Mouse (Mus musculus) heart, embryonic 15.5 days (tissue): ENCODE data around the gene Gm14406. TPM values are rescaled to one million over a fixed set of nuclear protein-coding genes. Genes with fewer than 3 reads are reported as not detected.

Experiments used
- polyA plus RNA-seq: library from polyadenylated mRNA; unstranded; fragments of >200 nt; fragmentation: Nextera tagmentation; extraction: Ambion mirVana; gene quantifications from 2 replicates; pipeline ENCODE4 v1.2.1, GENCODE M21; 2015

Gm14406 gene
- polyA plus RNA-seq, 1 experiment from 2014 or later = not detected

Other genes starting within 250 kb of the Gm14406 start
- 5.6 and 5.9 TPM in 2 replicates for gene Gm14418, start 179.9 kb downstream of the Gm14406 start, polyA plus RNA-seq
- 9.9 and 11.2 TPM in 2 replicates for gene Zfp970, start 113.5 kb downstream of the Gm14406 start, polyA plus RNA-seq
- gene Gm14403, start 80.0 kb downstream of the Gm14406 start, polyA plus RNA-seq = 6.4 and 7.9 TPM in 2 replicates
- gene Gm14322, start 181.1 kb upstream of the Gm14406 start, polyA plus RNA-seq = 4.8 and 5.1 TPM in 2 replicates